Mouse (Mus musculus): ENCODE measurements around the gene Kif3a. TPM values are rescaled to one million over a fixed set of nuclear protein-coding genes. Genes with fewer than 3 reads are reported as not detected.
A peak's percentile ranks its signal among the peaks of the same experiment; 100 is the strongest.

Gene Kif3a
- total and polyA plus RNA-seq, 3 experiments: 11.2 to 27.5 (median 20.2) TPM

DNA sequence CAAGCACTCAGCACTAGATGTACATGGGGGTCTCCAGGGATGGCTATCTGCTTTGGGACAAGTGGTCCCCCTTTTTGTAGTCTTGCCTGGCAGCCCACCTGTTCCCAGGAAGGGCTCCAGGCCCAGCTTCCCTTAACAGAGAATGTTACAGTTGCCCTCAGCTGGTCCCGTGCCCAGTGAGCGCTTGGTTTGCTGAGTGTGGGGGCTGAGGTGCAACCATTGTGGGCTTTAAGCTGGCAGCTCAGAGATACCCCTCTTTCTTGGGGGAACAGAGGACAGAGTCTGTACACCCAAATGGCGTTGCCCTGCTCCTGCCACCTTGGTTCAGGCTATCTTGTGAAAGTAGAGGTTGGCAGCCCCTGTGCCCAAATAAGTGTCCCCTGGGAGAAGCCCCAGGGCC, 26.8 kb upstream of the Kif3a start:
- DNase-seq (ENCODE audit: low spot score) (no peak), ATAC-seq (ENCODE audit: extremely low read depth, insufficient number of reproducible peaks, low FRiP score, poor library complexity, severe bottlenecking) (no peak)
- TF ChIP-seq GATA1 (IDR thresholded peaks at IDR 0.05; ENCODE audit: borderline replicate concordance, low read length) (no peak), CTCF (IDR thresholded peaks at IDR 0.05; ENCODE audit: low read depth, low read length) (no peak), POLR2AphosphoS5 (IDR thresholded peaks at IDR 0.05; ENCODE audit: insufficient replicate concordance, low read depth, low read length) (no peak), GATA2 (IDR thresholded peaks at IDR 0.05; ENCODE audit: borderline replicate concordance, low read depth, low read length) (no peak), TAL1 (conservative IDR thresholded peaks at IDR 0.05; ENCODE audit: low read depth, low read length) (no peak)
- peaks cover 23% of the 10 kb centered on the region for H3K4me1 ChIP-seq (ENCODE audit: insufficient read depth, low read depth, low read length)
- H3K36me3 ChIP-seq (replicated peaks): peaks cover 94% of the 10 kb centered on the region
- no peaks in the 10 kb centered on the region for H3K9me3 ChIP-seq (replicated peaks)
- H3K4me3 ChIP-seq (ENCODE audit: low read depth, low read length): no peak overlapping the region
- H3K27me3 ChIP-seq (ENCODE audit: insufficient read depth, low read length): no peaks in the 10 kb centered on the region

DNA sequence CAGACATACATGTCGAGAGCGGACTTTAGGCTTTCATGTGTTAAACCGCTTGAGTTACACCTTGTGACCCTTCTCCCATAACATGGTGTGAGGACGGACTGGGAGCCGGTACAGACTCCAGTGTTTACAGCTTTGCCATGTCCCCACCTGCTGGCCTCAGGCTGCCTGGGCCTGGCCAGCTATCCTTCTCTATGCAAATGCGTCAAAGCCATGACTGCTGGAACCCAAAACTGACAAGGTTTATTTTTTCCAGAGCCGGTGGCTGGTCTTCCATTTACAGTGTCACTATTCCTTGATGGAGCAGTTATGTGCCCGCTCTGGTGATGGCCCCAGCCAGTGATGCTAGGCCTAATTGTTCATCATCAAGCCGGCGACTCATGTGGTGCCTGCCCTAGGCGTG, 26.0 kb upstream of the Kif3a start:
- TF ChIP-seq CTCF (IDR thresholded peaks at IDR 0.05; ENCODE audit: low read depth, low read length): no peak
- no peak for TF ChIP-seq GATA1 (IDR thresholded peaks at IDR 0.05; ENCODE audit: borderline replicate concordance, low read length)
- TF ChIP-seq TAL1 (conservative IDR thresholded peaks at IDR 0.05; ENCODE audit: low read depth, low read length): no peak
- no peak for TF ChIP-seq GATA2 (IDR thresholded peaks at IDR 0.05; ENCODE audit: borderline replicate concordance, low read depth, low read length)
- TF ChIP-seq POLR2AphosphoS5 (IDR thresholded peaks at IDR 0.05; ENCODE audit: insufficient replicate concordance, low read depth, low read length): no peak
- no peak for DNase-seq (ENCODE audit: low spot score)
- H3K9me3 ChIP-seq (replicated peaks): no peaks in the 10 kb centered on the region
- peaks cover 93% of the 10 kb centered on the region for H3K36me3 ChIP-seq (replicated peaks)
- H3K4me3 ChIP-seq (ENCODE audit: low read depth, low read length): no peak overlapping the region
- H3K4me1 ChIP-seq (ENCODE audit: insufficient read depth, low read depth, low read length): peaks cover 30% of the 10 kb centered on the region
- no peaks in the 10 kb centered on the region for H3K27me3 ChIP-seq (ENCODE audit: insufficient read depth, low read length)
- ATAC-seq (ENCODE audit: extremely low read depth, insufficient number of reproducible peaks, low FRiP score, poor library complexity, severe bottlenecking): no peak

DNA sequence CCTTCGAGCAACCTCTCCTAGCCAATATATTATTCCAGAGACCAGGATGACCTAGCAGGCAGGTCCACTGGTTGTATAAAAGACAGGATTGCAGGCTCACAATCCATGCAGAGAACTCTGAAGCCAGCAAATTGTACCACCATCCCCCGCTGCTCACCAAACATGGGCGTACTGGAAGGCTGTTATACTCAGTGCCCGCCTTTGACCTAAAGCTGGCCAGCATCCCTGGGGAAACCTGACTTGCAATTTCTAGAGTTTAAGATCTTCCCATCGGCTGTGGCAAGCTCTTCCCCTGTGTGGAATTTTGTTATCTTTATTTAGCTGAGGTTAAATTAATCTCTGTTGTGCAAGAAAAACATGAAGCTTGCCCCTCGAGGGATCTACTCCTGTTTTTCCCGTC, 24.2 kb upstream of the Kif3a start:
- ATAC-seq (ENCODE audit: extremely low read depth, insufficient number of reproducible peaks, low FRiP score, poor library complexity, severe bottlenecking) (no peak), DNase-seq (ENCODE audit: low spot score) (no peak)
- peaks cover 35% of the 10 kb centered on the region for H3K4me1 ChIP-seq (ENCODE audit: insufficient read depth, low read depth, low read length)
- peaks cover 85% of the 10 kb centered on the region for H3K36me3 ChIP-seq (replicated peaks)
- TF ChIP-seq GATA2 (IDR thresholded peaks at IDR 0.05; ENCODE audit: borderline replicate concordance, low read depth, low read length): no peak
- TF ChIP-seq TAL1 (conservative IDR thresholded peaks at IDR 0.05; ENCODE audit: low read depth, low read length): no peak
- no peak for TF ChIP-seq GATA1 (IDR thresholded peaks at IDR 0.05; ENCODE audit: borderline replicate concordance, low read length)
- TF ChIP-seq POLR2AphosphoS5 (IDR thresholded peaks at IDR 0.05; ENCODE audit: insufficient replicate concordance, low read depth, low read length): no peak
- TF ChIP-seq CTCF (IDR thresholded peaks at IDR 0.05; ENCODE audit: low read depth, low read length): no peak
- no peaks in the 10 kb centered on the region for H3K9me3 ChIP-seq (replicated peaks)
- H3K27me3 ChIP-seq (ENCODE audit: insufficient read depth, low read length): no peaks in the 10 kb centered on the region
- no peak overlapping the region for H3K4me3 ChIP-seq (ENCODE audit: low read depth, low read length)

DNA sequence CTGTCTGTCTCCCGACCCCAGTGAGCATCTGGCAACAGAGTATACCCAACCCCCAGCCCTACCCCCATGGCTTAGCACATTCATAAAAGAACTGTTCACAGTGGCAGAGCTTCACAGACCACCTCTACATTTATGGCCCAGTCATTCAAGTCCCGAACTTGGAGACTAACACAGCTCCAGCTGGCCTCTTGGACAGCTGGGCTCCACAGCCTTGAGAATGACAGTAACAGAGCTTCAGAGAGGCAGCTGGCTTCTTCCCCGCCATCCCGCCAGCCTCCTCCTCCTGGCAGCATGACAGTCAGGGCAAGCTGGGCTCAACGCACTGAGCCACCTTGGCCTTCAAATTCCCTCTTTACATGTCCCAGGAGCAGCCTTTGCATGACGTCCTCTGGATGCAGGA, 20.9 kb upstream of the Kif3a start:
- DNase-seq (ENCODE audit: low spot score): no peak
- Histone ChIP-seq H3K4me3 (ENCODE audit: low read depth, low read length) (no peak overlapping the region), H3K9me3 (replicated peaks) (no peaks in the 10 kb centered on the region), H3K27me3 (ENCODE audit: insufficient read depth, low read length) (no peaks in the 10 kb centered on the region), H3K36me3 (replicated peaks) (peaks cover 65% of the 10 kb centered on the region), H3K4me1 (ENCODE audit: insufficient read depth, low read depth, low read length) (peaks cover 52% of the 10 kb centered on the region)
- no peak for ATAC-seq (ENCODE audit: extremely low read depth, insufficient number of reproducible peaks, low FRiP score, poor library complexity, severe bottlenecking)
- TF ChIP-seq POLR2AphosphoS5 (IDR thresholded peaks at IDR 0.05; ENCODE audit: insufficient replicate concordance, low read depth, low read length): no peak
- TF ChIP-seq CTCF (IDR thresholded peaks at IDR 0.05; ENCODE audit: low read depth, low read length): no peak
- TF ChIP-seq GATA1 (IDR thresholded peaks at IDR 0.05; ENCODE audit: borderline replicate concordance, low read length): no peak
- TF ChIP-seq GATA2 (IDR thresholded peaks at IDR 0.05; ENCODE audit: borderline replicate concordance, low read depth, low read length): no peak
- TF ChIP-seq TAL1 (conservative IDR thresholded peaks at IDR 0.05; ENCODE audit: low read depth, low read length): no peak

DNA sequence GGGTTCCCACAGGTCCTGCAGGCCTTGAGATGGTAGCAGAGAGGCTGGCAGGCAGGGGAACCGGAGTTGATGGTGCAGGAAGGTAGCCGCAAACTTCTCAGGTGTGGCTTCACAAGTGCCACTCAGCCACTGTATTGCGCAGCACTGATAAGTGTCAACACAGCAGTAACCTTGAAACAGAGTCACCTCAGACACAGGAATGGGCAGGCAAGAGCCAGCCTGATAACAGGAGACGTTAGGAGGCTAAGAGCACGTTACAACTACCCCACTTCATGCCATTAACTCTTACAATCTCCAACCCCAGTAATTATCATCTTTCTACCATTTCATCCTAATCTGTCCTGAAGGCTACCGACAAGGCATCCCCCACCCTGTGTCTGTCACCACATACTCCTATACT, 19.6 kb upstream of the Kif3a start:
- ATAC-seq (ENCODE audit: extremely low read depth, insufficient number of reproducible peaks, low FRiP score, poor library complexity, severe bottlenecking) (peak; percentile 66), DNase-seq (ENCODE audit: low spot score) (no peak)
- Histone ChIP-seq H3K36me3 (replicated peaks) (peaks cover 52% of the 10 kb centered on the region), H3K9me3 (replicated peaks) (no peaks in the 10 kb centered on the region), H3K4me3 (ENCODE audit: low read depth, low read length) (peak overlapping the region; percentile 1; the same call in 1 of the 2 replicates), H3K27me3 (ENCODE audit: insufficient read depth, low read length) (no peaks in the 10 kb centered on the region), H3K4me1 (ENCODE audit: insufficient read depth, low read depth, low read length) (peaks cover 47% of the 10 kb centered on the region)
- TF ChIP-seq TAL1 (conservative IDR thresholded peaks at IDR 0.05; ENCODE audit: low read depth, low read length) (peak; percentile 48), POLR2AphosphoS5 (IDR thresholded peaks at IDR 0.05; ENCODE audit: insufficient replicate concordance, low read depth, low read length) (no peak)

DNA sequence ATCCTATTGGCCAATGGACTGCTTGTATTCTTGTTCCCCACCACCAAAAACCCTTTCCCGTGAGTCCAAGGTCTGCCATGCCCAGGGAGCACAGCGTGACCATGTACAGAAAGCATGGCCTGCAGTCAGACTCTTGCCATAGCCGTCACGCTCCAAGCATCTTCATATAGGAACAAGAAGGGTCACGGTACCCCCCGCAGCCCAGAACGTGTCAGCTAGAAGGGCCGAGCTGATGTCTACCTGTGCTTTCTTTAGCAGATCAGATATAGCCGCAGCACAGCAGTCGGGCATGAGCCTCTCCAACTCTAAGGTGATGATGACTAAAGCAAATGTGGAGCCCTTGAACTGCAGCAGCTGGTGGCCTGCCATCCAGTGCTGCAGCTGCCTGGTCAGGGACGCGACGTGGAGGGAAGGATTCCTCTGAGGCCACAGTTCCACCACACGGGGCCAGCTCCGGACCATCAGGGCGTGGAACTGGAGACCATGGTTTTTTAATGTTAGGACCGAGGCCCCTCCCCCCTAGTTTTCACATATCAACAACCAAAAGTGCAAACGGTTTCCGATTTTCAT, 19.1 kb upstream of the Kif3a start:
- Histone ChIP-seq H3K27me3 (ENCODE audit: insufficient read depth, low read length) (no peaks in the 10 kb centered on the region), H3K4me1 (ENCODE audit: insufficient read depth, low read depth, low read length) (peaks cover 47% of the 10 kb centered on the region), H3K4me3 (ENCODE audit: low read depth, low read length) (peak overlapping the region; percentile 58; the same call in 1 of the 2 replicates), H3K36me3 (replicated peaks) (peaks cover 46% of the 10 kb centered on the region), H3K9me3 (replicated peaks) (no peaks in the 10 kb centered on the region)
- no peak for TF ChIP-seq POLR2AphosphoS5 (IDR thresholded peaks at IDR 0.05; ENCODE audit: insufficient replicate concordance, low read depth, low read length)
- ATAC-seq (ENCODE audit: extremely low read depth, insufficient number of reproducible peaks, low FRiP score, poor library complexity, severe bottlenecking) (no peak), DNase-seq (ENCODE audit: low spot score) (no peak)

DNA sequence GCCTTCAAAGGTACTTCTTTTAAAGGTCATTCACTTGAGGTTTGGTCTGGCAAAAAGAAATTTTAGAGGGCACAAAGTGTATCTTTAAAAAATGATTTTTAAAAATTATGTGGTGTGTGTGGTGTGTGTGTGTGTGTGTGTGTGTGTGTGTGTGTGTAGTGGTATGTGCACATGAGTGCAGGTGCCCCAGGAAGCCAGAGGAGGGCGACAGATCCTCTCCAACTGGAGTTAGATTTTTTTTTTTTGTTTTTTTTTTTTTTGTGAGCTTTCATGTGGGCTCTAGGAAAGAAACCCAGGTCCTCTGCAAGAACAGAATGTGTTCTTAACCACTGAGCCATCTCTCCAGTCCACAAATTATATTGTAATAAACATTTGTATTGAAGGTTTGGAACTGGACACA, 16.5 kb upstream of the Kif3a start:
- no peak overlapping the region for H3K4me3 ChIP-seq (ENCODE audit: low read depth, low read length)
- peaks cover 23% of the 10 kb centered on the region for H3K36me3 ChIP-seq (replicated peaks)
- no peak for TF ChIP-seq CTCF (IDR thresholded peaks at IDR 0.05; ENCODE audit: low read depth, low read length)
- no peak for TF ChIP-seq GATA2 (IDR thresholded peaks at IDR 0.05; ENCODE audit: borderline replicate concordance, low read depth, low read length)
- no peak for TF ChIP-seq POLR2AphosphoS5 (IDR thresholded peaks at IDR 0.05; ENCODE audit: insufficient replicate concordance, low read depth, low read length)
- TF ChIP-seq GATA1 (IDR thresholded peaks at IDR 0.05; ENCODE audit: borderline replicate concordance, low read length): no peak
- no peak for TF ChIP-seq TAL1 (conservative IDR thresholded peaks at IDR 0.05; ENCODE audit: low read depth, low read length)
- peaks cover 43% of the 10 kb centered on the region for H3K4me1 ChIP-seq (ENCODE audit: insufficient read depth, low read depth, low read length)
- H3K27me3 ChIP-seq (ENCODE audit: insufficient read depth, low read length): no peaks in the 10 kb centered on the region
- ATAC-seq (ENCODE audit: extremely low read depth, insufficient number of reproducible peaks, low FRiP score, poor library complexity, severe bottlenecking) (no peak), DNase-seq (ENCODE audit: low spot score) (no peak)
- H3K9me3 ChIP-seq (replicated peaks): no peaks in the 10 kb centered on the region
